8 mouse cellular contexts compared by ENCODE assay signal in the genomic region with DNA sequence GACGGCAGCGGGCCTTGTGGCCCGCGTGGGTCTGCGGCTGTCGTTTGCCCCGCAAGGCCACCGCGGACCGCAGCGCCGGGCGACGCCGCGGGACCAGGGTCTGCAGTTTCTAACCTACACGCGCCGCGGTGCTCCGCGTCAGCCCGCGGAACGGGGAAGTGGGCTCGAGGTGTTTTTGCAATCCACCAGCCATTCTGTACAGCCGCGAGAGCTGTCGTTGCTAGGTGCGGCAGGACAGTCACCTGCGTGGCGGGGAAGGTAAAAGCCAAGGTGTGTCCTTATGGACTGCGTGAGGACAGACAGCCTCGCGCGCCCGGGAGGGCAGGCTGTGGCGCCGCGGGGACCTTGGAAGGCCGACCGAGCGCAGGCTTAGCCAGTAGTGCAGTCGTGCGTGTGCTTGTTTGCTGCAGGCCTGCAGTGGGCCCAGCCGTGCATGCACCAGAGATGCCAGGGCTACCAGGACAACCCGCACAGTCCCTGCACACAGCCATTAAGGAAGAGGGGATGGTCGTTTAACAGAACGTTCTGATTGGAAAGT. TPM values are rescaled to one million over a fixed set of nuclear protein-coding genes. Genes with fewer than 3 reads are reported as not detected.
DNase-seq lines count a peak whose midpoint lies in the region; ATAC-seq and TF ChIP-seq lines count a peak whose summit lies in the region.

No protein-coding gene starts in this region.

- peaks cover 5% of the 10 kb centered on the region for H3K79me2 ChIP-seq in myocyte (ENCODE audit: control insufficient read depth, insufficient read depth)

- H3K4me3 ChIP-seq in embryonic facial prominence, embryonic 13.5 days = peak overlapping the region; percentile 92
- peak overlapping the region; percentile 91 for H3K4me3 ChIP-seq in heart, embryonic 12.5 days
- H3K4me3 ChIP-seq in kidney, embryonic 16.5 days (ENCODE audit: low read length) = peak overlapping the region; percentile 94
- peak overlapping the region; percentile 94 for H3K4me3 ChIP-seq in liver, embryonic 13.5 days (replicated peaks)
- H3K4me3 ChIP-seq in myocyte = peak overlapping the region; percentile 56

- H3K9me3 ChIP-seq in embryonic facial prominence, embryonic 13.5 days = no peaks in the 10 kb centered on the region
- H3K9me3 ChIP-seq in heart, embryonic 12.5 days (replicated peaks) = no peaks in the 10 kb centered on the region
- no peaks in the 10 kb centered on the region for H3K9me3 ChIP-seq in kidney, embryonic 16.5 days (ENCODE audit: low read length)
- no peaks in the 10 kb centered on the region for H3K9me3 ChIP-seq in liver, embryonic 13.5 days (replicated peaks)

- H3K4me2 ChIP-seq in embryonic facial prominence, embryonic 13.5 days = peak overlapping the region; percentile 72
- peak overlapping the region; percentile 90 for H3K4me2 ChIP-seq in heart, embryonic 12.5 days
- peak overlapping the region; percentile 66 for H3K4me2 ChIP-seq in kidney, embryonic 16.5 days (replicated peaks; ENCODE audit: low read depth, low read length)
- peak overlapping the region; percentile 94 for H3K4me2 ChIP-seq in liver, embryonic 13.5 days
- peak overlapping the region; percentile 71 for H3K4me2 ChIP-seq in myocyte (ENCODE audit: low read depth)

- H3K27me3 ChIP-seq in embryonic facial prominence, embryonic 13.5 days = no peaks in the 10 kb centered on the region
- H3K27me3 ChIP-seq in heart, embryonic 12.5 days (replicated peaks) = peaks cover 3% of the 10 kb centered on the region; the same call in 1 of the 2 replicates
- H3K27me3 ChIP-seq in kidney, embryonic 16.5 days (ENCODE audit: insufficient read depth, low read length) = no peaks in the 10 kb centered on the region
- no peaks in the 10 kb centered on the region for H3K27me3 ChIP-seq in liver, embryonic 13.5 days
- H3K27me3 ChIP-seq in myocyte (ENCODE audit: control insufficient read depth, insufficient read depth, insufficient read length) = no peaks in the 10 kb centered on the region

- H3K27ac ChIP-seq in embryonic facial prominence, embryonic 13.5 days = peak overlapping the region; percentile 95
- H3K27ac ChIP-seq in heart, embryonic 12.5 days (ENCODE audit: poor library complexity, severe bottlenecking) = peak overlapping the region; percentile 86
- peak overlapping the region; percentile 95 for H3K27ac ChIP-seq in kidney, embryonic 16.5 days (ENCODE audit: low read length)
- H3K27ac ChIP-seq in liver, embryonic 13.5 days = peak overlapping the region; percentile 88

- peak overlapping the region; percentile 32 for H3ac ChIP-seq in myocyte (ENCODE audit: control insufficient read depth, insufficient read length)

- TF ChIP-seq POLR2A in myocyte (IDR thresholded peaks at IDR 0.05; ENCODE audit: insufficient read length, low read depth) = no peak

- H3K36me3 ChIP-seq in embryonic facial prominence, embryonic 13.5 days = peaks cover 9% of the 10 kb centered on the region
- peaks cover 7% of the 10 kb centered on the region for H3K36me3 ChIP-seq in heart, embryonic 12.5 days
- 0 out of 2 replicates have a peak, but pooled peaks cover 7% of the 10 kb centered on the region for H3K36me3 ChIP-seq in kidney, embryonic 16.5 days (ENCODE audit: insufficient read depth, low read length)
- H3K36me3 ChIP-seq in liver, embryonic 13.5 days = peaks cover 4% of the 10 kb centered on the region
- H3K36me3 ChIP-seq in myocyte (ENCODE audit: control insufficient read depth, insufficient read depth) = no peaks in the 10 kb centered on the region

- peak; percentile 49; the same call in 1 of the 2 replicates for ATAC-seq in embryonic facial prominence, embryonic 13.5 days (ENCODE audit: insufficient number of reproducible peaks, insufficient read depth, low FRiP score, low TSS enrichment, low read depth)
- ATAC-seq in heart, embryonic 12.5 days (ENCODE audit: insufficient number of reproducible peaks, low FRiP score) = peak; percentile 75
- ATAC-seq in kidney, embryonic 16.5 days (ENCODE audit: low FRiP score, low TSS enrichment) = peak; percentile 88
- peak; percentile 71 for ATAC-seq in liver, embryonic 13.5 days (ENCODE audit: low read depth)

- DNase-seq in A20 (ENCODE audit: low read depth, low spot score) = peak; percentile 81
- peak; percentile 64 for DNase-seq in adrenal gland, postnatal 25 days
- DNase-seq in liver, embryonic 13.5 days = peak; percentile 53
- DNase-seq in spleen, postnatal 4 days (ENCODE audit: low spot score in 2 of 2) = peak; percentile 58 to 81

- peaks cover 8% of the 10 kb centered on the region; the same call in 1 of the 2 replicates for H3K4me1 ChIP-seq in embryonic facial prominence, embryonic 13.5 days
- H3K4me1 ChIP-seq in heart, embryonic 12.5 days (replicated peaks) = peaks cover 13% of the 10 kb centered on the region
- no peaks in the 10 kb centered on the region for H3K4me1 ChIP-seq in kidney, embryonic 16.5 days (ENCODE audit: insufficient read depth, low read length)
- H3K4me1 ChIP-seq in liver, embryonic 13.5 days (replicated peaks) = peaks cover 38% of the 10 kb centered on the region

- WGBS in embryonic facial prominence, embryonic 13.5 days = under 1% methylated on average over 49 of the region's 49 CpGs
- under 1% methylated on average over 49 of the region's 49 CpGs for WGBS in heart, embryonic 12.5 days
- under 1% methylated on average over 49 of the region's 49 CpGs for WGBS in kidney, embryonic 16.5 days
- WGBS in liver, embryonic 13.5 days (ENCODE audit: insufficient replicate concordance) = under 1% methylated on average over 49 of the region's 49 CpGs

- H3K9ac ChIP-seq in embryonic facial prominence, embryonic 13.5 days = peak overlapping the region; percentile 98
- H3K9ac ChIP-seq in heart, embryonic 12.5 days = peak overlapping the region; percentile 92
- peak overlapping the region; percentile 95 for H3K9ac ChIP-seq in kidney, embryonic 16.5 days (replicated peaks; ENCODE audit: low read length)
- H3K9ac ChIP-seq in liver, embryonic 13.5 days = peak overlapping the region; percentile 94

TF ChIP-seq in myocyte, 11 proteins besides CTCF, POLR2A, EP300 and RAD21:
- no peak for TF ChIP-seq TCF3 (IDR thresholded peaks at IDR 0.05; ENCODE audit: insufficient read length, low read depth)
- peak in 1 of 3 experiments; percentile 1 for TF ChIP-seq MYOD1 (IDR thresholded peaks at IDR 0.05; ENCODE audit: control insufficient read depth in 1 of 3, insufficient read length in 2 of 3, low read depth in 2 of 3)
- peak in 2 of 3 experiments; percentile 8 to 10 for TF ChIP-seq MYOG (IDR thresholded peaks at IDR 0.05; ENCODE audit: control insufficient read depth in 1 of 3, insufficient read depth in 1 of 3, insufficient read length in 2 of 3, low read depth in 2 of 3)
TF ChIP-seq in myocyte: peak in this region for 2.

RNA-seq across cellular contexts. Expression of a gene that starts 0.6 kb away (rescaled TPM):
- 16.7 and 19.4 TPM in 2 replicates for total RNA-seq in adrenal gland, postnatal 25 days (2021)
- 14.1 and 14.8 TPM in 2 replicates for polyA plus RNA-seq in embryonic facial prominence, embryonic 13.5 days (2015; fragmentation: Nextera tagmentation; extraction: Ambion mirVana)
- 3.7 and 4.7 TPM in 2 replicates for polyA plus RNA-seq in heart, embryonic 12.5 days (2016; fragmentation: Nextera tagmentation; extraction: Ambion mirVana)
- 9.1 and 10.8 TPM in 2 replicates for polyA plus RNA-seq in kidney, embryonic 16.5 days (2015; fragmentation: Nextera tagmentation; extraction: Ambion mirVana)
- 2.2 TPM in 2 replicates for polyA plus RNA-seq in liver, embryonic 13.5 days (2015; fragmentation: Nextera tagmentation; extraction: Ambion mirVana)
- polyA plus RNA-seq in myocyte (2012; fragmentation: generic; extraction: Trizol) = 2.2 TPM

RNA-seq across cellular contexts. Expression of a gene that starts 5.4 kb away (rescaled TPM):
- total RNA-seq in adrenal gland, postnatal 25 days (2021) = 1.6 and 2.9 TPM in 2 replicates
- polyA plus RNA-seq in embryonic facial prominence, embryonic 13.5 days (2015; fragmentation: Nextera tagmentation; extraction: Ambion mirVana) = 5.7 and 6.0 TPM in 2 replicates
- polyA plus RNA-seq in heart, embryonic 12.5 days (2016; fragmentation: Nextera tagmentation; extraction: Ambion mirVana) = 1.3 and 1.6 TPM in 2 replicates
- polyA plus RNA-seq in kidney, embryonic 16.5 days (2015; fragmentation: Nextera tagmentation; extraction: Ambion mirVana) = 3.6 and 3.9 TPM in 2 replicates
- 0.61 and 0.70 TPM in 2 replicates for polyA plus RNA-seq in liver, embryonic 13.5 days (2015; fragmentation: Nextera tagmentation; extraction: Ambion mirVana)
- 0.30 TPM for polyA plus RNA-seq in myocyte (2012; fragmentation: generic; extraction: Trizol)

RNA-seq across cellular contexts. Expression of a gene that starts 22.8 kb away (rescaled TPM):
- total RNA-seq in adrenal gland, postnatal 25 days (2021) = 86.2 and 93.9 TPM in 2 replicates
- polyA plus RNA-seq in embryonic facial prominence, embryonic 13.5 days (2015; fragmentation: Nextera tagmentation; extraction: Ambion mirVana) = 274 and 286 TPM in 2 replicates
- 209 and 219 TPM in 2 replicates for polyA plus RNA-seq in heart, embryonic 12.5 days (2016; fragmentation: Nextera tagmentation; extraction: Ambion mirVana)
- 397 and 399 TPM in 2 replicates for polyA plus RNA-seq in kidney, embryonic 16.5 days (2015; fragmentation: Nextera tagmentation; extraction: Ambion mirVana)
- polyA plus RNA-seq in liver, embryonic 13.5 days (2015; fragmentation: Nextera tagmentation; extraction: Ambion mirVana) = 117 and 141 TPM in 2 replicates
- polyA plus RNA-seq in myocyte (2012; fragmentation: generic; extraction: Trizol) = 49.3 TPM

RNA-seq across cellular contexts. Expression of a gene that starts 41.0 kb away (rescaled TPM):
- 13.2 and 15.6 TPM in 2 replicates for total RNA-seq in adrenal gland, postnatal 25 days (2021)
- polyA plus RNA-seq in embryonic facial prominence, embryonic 13.5 days (2015; fragmentation: Nextera tagmentation; extraction: Ambion mirVana) = 23.1 and 23.4 TPM in 2 replicates
- 10.3 and 10.8 TPM in 2 replicates for polyA plus RNA-seq in heart, embryonic 12.5 days (2016; fragmentation: Nextera tagmentation; extraction: Ambion mirVana)
- 17.8 and 18.7 TPM in 2 replicates for polyA plus RNA-seq in kidney, embryonic 16.5 days (2015; fragmentation: Nextera tagmentation; extraction: Ambion mirVana)
- 3.1 and 3.8 TPM in 2 replicates for polyA plus RNA-seq in liver, embryonic 13.5 days (2015; fragmentation: Nextera tagmentation; extraction: Ambion mirVana)
- polyA plus RNA-seq in myocyte (2012; fragmentation: generic; extraction: Trizol) = 22.4 TPM

Comparison
In these comparisons a context has a peak if more than half of its experiments do, and no peak if none do; other contexts are left out.
1. Peak in every context shown above with its lines: DNase-seq, ATAC-seq, H3K4me3 ChIP-seq and H3K27ac ChIP-seq.